Mouse (Mus musculus) stomach, postnatal 0 days (tissue): ENCODE measurements at regions not wholly inside any gene's neighbourhood (a gene's known extent, or its start where the extent isn't known, plus 50 kb on each side); places are given as distances from the start of the nearest gene placed in this dataset.

Experiments used
- CTCF ChIP-seq: IDR thresholded peaks from 2 replicates; pipeline ENCODE4 v1.5.1; 2016; ENCODE audit warnings: antibody characterized with exemption, low read depth, mild to moderate bottlenecking, moderate library complexity
- EP300 ChIP-seq: optimal IDR thresholded peaks from 2 replicates; pipeline ENCODE3; 2016; ENCODE audit warnings: antibody characterized with exemption

GRCm38 (mm10) chr7:75398904-75399724 lies 56.2 kb upstream of the Akap13 start:
- TF ChIP-seq CTCF (peak; percentile 88), EP300 (peak; percentile 44)
